Mouse (Mus musculus) liver, adult 2 months (tissue): Measurements from ENCODE around the gene Uap1l1.

Experiments
- CTCF ChIP-seq: fragments of 200-500 bp; IDR thresholded peaks from 2 replicates; pipeline ENCODE4 v1.5.1; 2011; ENCODE audit warnings: low read depth, low read length, control low read depth
- POLR2A ChIP-seq: fragments of 200-500 bp; IDR thresholded peaks from 2 replicates; pipeline ENCODE4 v1.6.1; 2011; ENCODE audit warnings: low read length, control low read depth; ENCODE audit not compliant: insufficient read depth; ENCODE audit errors: extremely low read depth

DNA sequence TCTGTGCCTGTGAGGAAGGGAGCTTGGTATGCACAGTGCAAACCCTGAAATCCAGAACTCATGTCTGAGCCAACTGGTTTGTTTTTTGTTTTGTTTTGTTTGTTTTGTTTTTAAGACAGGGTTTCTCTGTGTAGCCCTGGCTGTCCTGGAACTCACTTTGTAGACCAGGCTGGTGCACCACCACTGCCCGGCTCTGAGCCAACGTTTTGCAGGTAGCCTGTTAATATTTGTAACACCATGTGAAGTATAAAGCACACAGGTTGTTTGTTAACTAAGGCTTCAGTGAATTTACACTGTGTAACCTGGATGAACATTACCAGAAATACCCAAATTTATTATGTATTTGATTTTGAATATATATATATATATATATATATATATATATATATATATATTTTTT, 39.4 kb downstream of the Uap1l1 start:
- TF ChIP-seq CTCF (no peak), POLR2A (no peak)
